Mouse (Mus musculus) CH12.LX (cell line): ENCODE measurements around the gene Pcbp4.

ENCODE experiments used
- CTCF ChIP-seq, 2 experiments: IDR thresholded peaks in 1 of 2; conservative IDR thresholded peaks in 1 of 2; 2 replicates each; pipeline ENCODE4 v1.5.1; 2011 to 2012; ENCODE audit warnings: low read depth in 2 of 2, low read length in 2 of 2, improper control_type of control experiment in 1 of 2, inconsistent platforms in 1 of 2, mild to moderate bottlenecking in 1 of 2, moderate library complexity in 1 of 2
- POLR2A ChIP-seq: IDR thresholded peaks from 2 replicates; pipeline ENCODE4 v1.6.1; 2011; ENCODE audit warnings: low read depth, mild to moderate bottlenecking, improper control_type of control experiment, low read length
- TBP ChIP-seq: conservative IDR thresholded peaks from 2 replicates; pipeline ENCODE4 v1.6.1; 2011; ENCODE audit warnings: low read depth, low read length, improper control_type of control experiment
- ZKSCAN1 ChIP-seq: IDR thresholded peaks from 2 replicates; pipeline ENCODE4 v1.6.1; 2012; ENCODE audit warnings: low read depth, inconsistent platforms, low read length, improper control_type of control experiment, borderline replicate concordance

- TF ChIP-seq POLR2A (no peak), TBP (no peak), CTCF (conservative IDR thresholded peaks at IDR 0.05 in 1 of 2, IDR thresholded peaks at IDR 0.05 in 1 of 2; ENCODE audit: low read depth in 2 of 2, low read length in 2 of 2) (no peak), ZKSCAN1 (no peak)
Measured at GRCm38 (mm10) chr9:106478101-106478500, 25.0 kb downstream of the Pcbp4 start.
